Mouse (Mus musculus) lung, postnatal 25 days (tissue): Measurements from ENCODE around the gene a.
"Not testable (repeated sequence)": the region's sequence is repeated elsewhere in the genome, so short reads cannot be mapped to it uniquely, and the experiment has no call there.

Experiments
- DNase-seq: peaks from one replicate; pipeline ENCODE4 v3.0.0; 2022; ENCODE audit warnings: low spot score

The a gene

DNA sequence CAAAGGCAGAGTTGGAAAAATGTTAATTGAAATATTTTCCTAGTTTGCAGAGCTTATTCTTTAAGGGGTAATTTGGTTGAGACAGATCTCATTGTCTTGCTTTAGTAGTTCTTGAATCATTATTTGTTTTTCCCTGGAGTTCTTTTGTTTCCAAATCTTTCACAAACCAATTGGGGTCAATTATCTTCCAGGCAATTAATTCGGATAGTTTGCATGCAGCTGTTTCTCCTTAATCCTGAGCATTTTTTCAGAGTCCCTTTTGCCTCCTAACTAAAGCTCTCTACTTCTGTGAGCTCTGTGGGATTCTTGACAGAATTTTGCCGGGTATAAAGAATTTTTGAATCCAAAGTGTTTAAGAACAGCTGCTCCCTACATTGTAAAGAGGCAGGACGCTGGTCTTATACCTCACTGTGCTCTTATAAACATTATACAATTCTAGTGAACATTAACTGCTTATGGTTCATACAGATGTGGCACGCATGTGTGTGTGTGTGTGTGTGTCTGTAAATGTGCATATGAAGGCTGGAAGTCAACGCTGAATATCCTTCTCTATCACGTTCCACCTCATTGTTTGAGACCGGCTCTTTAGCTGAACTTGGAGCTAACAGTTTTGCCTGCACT, 134.3 kb downstream of the a start:
- no peak for DNase-seq

DNA sequence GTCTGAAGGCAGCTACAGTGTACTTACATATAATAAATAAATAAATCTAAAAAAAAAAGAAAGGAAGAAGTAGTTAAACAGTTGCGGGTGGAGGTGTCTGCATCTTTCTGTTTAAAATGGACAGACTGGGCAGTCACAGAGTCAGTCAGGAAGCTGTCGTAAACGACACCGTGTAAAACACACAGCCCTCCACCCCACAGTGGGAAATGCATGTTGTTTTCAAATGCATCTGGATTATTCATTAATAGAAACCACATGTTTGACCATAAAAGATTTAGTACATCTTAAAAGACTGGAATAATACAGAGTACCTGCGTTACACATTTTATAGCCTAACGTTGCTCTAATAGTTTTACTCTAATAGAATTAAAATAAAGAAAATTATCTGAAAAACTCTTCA, 135.6 kb downstream of the a start:
- DNase-seq, result no peak

DNA sequence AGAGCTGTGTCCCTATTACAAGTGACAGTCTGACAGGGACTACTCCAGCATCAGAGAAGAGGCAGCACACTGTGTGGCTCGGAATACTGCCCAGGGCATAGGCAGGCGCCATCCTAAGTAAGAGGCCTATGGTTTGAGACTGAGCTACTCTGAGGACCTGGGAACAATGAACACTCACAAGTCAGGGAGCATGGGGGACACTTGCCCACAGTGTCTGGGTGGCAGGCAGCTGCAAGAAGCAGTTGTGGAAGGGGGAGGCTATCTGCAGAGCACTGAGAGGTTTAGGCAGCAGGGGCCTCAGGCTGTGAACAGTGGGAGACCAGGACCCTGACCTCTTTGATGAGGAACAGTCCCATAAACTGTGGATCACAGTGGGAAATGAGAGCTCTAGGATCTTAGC, 137.1 kb downstream of the a start:
- DNase-seq, result no peak

DNA sequence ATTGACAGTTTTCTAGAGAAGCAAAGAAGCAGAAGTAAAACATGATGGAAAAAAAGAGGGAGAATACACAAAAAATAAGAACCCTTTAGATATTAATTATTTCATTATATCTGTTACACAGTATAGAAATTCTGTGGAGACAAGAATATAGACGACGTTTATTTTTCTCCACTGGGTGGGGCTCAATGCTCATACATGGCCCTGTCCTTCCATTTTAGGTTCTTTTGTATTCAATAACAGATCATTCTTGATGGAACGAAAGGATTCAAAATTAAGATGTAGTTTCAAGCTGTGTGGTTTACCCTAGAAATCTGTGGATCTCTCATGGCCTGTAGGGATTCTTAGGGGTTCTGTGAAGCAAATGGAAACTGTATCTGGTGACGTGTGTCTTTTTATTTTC, 142.7 kb downstream of the a start:
- DNase-seq, result no peak

DNA sequence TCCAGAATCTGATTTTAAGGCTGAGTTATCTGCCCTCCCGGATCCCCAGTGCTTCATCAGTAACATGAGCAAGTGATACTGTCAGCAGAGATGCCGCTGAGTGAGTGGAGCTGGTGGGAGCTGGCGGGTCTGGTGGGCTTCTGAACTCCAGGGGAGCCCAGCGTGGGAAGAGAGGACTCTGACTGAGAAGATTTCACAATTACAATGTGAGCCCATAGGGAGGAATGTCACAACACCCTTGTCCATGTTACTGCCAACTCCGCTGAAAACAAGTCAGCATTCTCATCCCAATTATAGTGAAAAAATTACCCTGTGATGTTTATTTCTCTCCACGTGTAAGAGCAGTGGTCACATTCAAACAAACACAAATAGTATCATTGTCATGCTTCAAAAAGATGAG, 144.9 kb downstream of the a start:
- no peak for DNase-seq

DNA sequence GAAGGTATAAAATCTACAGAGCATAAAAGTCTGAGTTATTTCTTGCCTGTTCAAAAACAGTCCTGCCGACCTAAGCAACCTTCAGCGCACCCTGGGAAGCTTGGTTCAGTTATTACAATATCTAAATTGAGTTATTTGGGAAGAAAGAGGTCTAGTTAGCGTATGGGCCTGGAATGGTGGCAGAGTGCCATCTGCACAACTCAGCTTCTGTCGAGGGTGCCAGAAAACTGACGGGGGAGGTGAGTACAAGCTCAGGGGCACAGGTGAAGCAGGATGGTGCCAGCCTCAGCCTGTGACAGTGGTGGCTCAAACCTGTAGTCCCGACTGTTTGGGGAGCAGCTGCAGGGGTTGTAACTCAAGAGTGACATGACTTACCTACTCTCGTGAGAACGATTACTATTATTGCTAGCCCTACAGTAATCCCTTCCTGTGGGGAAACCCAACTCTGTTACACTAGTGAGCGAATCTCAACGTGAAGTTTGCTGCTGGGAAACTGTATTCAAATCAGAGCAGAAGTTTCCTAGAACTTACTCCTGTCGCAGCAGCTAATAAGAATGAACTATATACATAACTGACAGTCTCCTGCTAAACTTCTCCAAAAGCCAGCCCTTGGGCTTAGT, 145.4 kb downstream of the a start:
- DNase-seq, result no peak

DNA sequence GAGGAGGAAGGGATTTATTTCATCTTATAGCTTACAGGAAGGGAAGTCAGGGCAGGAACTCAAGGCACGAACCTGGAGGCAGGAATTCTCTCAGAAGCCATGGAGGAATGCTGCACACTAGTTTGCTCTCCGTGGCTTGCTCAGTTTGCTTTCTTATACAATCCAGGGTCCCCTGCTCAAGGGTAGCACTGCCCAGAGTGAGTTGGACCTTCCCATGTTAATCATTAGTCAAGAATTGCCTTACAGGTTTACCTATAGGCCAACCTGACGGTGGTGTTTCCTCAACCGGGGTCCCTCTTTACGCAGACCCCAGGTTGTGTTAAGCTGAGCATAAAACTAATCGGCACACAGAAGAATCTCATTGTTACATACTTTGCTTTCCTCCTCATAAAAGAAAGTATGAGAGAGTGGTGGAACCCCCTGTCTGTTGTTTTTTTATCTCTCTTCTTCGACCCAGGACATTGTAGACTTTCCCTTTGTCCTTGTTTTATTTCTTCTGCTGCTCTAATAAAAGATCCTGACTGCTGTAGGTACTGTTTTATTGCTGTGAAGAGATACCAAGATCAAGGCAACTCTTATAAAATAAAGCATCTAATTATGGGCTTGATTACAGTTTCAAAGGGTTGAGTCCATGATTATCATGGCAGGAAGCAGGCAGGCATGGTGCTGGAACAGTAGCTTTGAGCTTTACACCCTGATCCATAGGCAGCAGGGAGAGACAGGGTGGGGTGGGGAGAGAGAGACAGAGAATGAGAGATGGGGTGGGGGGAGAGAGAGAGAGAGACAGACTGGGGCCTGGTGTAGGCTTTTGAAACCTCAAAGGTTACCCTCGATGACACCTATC, 146.6 kb downstream of the a start:
- DNase-seq, result no peak

DNA sequence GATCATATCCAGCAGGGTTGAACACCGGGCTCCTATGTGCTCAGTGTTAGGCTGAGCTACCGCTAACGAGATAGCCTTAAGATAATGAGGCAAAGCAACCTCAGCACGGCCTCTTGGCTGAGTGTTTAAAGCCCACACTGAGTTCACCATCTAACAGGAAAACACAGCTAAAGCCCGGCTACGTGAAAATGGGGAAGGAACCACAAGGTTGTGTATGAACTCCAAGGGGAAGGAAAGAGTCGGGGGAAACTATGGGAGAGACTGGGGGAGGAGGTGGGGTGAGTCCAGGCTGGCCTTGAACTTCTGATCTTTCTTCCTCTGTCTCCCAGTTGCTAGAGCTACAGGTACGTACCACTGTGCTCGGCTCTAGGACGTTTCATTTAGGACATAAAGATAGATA, 150.8 kb downstream of the a start:
- DNase-seq, result no peak

DNA sequence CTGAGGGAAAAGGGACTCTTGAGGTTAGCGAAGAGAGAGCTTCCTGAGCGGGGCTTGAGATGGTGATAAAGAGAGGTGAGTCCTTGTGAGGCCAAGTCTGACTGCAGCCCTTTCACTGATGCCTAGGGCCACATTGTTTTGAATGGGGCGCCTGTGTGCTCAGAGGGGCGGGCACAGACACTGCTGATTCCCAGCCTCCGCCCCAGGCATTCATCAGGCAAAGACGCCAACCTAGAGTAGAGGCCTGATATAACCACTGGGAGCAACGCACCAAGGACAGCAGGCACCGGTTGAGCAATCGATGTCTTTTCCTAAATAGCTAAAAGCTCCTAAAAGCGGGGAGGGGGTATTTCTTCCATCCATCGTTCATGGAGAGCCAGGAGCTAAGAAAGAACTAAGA, 151.3 kb downstream of the a start:
- DNase-seq, result no peak

DNA sequence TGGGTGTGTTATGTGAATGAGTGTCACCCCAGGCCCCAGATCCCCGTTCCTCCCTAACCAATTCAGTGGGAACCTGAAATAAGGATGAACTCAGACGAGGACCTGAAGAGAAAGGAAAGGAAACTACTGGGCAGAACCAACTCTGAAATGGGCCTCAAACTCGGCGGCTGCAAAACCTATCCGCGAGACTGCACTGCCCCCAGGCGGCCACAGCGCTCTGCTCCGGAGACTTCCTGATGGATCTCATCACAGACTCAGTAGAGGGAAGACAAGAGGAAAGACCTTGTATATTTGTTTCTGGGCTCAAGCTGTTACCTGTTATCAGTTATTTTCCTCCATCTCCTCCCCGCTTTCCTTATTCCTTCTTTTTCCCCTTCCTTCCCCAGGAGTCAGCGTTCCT, 151.9 kb downstream of the a start:
- peak; percentile 72 for DNase-seq

DNA sequence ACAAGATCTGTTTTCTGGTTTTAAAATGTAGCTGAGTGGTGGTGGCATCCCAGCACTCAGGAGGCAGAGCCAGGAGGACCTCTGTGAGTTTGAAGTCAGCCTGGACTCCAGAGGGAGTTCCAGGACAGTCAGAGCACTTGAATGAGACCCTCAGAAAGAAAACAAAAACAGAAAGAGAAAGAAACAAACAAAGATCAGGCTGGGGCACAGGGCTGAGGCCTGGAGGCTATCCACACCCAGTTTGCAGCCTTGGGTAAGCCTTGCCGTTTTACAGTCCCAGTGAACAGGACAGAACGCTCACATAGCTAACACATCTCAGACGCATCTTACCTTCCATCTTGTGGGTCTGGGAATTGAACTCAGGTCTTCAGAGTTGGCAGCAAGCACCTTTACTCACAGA, 155.7 kb downstream of the a start:
- no peak for DNase-seq

DNA sequence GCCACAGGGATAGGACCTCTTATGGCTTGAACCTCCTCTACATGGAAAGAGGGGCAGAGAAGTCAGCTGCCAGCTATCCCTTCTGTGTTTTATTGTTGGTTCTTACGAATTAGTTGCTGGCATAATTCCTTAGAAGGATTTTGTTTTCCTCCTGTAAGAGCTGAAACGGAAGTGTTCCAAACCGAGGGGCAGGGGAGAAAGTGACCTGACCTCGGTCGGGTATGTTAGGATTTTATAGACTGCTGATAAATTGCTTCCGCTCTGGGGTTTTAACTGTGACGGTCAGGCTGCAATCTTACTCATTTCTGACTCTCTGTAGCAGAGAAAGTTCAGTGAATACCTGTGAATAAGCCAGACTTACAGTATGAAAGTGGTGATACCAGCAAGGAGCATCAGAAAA, 158.2 kb downstream of the a start:
- DNase-seq, result no peak

DNA sequence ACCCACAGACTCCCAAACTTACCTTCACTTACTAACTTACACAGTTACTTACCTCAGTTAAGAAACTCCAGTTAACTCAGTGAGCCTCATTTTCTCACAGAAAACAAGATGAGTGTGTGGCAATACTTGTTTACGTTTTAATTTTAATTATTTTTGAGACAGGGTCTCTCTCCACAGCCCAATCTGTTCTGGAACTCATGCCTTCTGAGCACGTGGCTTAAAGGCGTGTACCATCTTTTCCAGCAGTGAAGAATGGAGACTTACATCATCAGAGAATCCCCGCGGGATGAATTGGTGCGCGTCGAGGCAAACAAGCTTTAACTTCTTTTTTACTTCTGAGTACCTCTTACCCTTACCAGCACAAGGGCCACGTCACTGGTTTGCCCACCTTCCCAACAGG, 158.7 kb downstream of the a start:
- no peak for DNase-seq

DNA sequence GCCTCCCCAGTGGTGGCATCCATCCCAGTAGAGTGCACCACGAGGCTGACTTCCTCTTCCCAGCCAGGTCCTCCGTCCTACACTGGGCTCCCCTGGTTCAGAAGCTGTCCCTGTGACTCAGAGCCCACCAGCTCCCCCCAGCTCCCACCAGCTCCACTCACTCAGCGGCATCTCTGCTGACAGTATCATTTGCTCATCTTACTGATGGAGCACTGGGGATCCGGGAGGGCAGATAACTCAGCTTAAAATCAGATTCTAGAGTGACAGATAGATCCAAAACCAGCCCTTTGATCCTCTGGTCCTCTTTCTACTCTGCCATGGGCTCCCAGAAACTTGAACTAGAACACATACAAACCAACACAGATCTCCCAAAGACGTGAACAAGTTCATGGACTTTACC, 159.4 kb downstream of the a start:
- no peak for DNase-seq

DNA sequence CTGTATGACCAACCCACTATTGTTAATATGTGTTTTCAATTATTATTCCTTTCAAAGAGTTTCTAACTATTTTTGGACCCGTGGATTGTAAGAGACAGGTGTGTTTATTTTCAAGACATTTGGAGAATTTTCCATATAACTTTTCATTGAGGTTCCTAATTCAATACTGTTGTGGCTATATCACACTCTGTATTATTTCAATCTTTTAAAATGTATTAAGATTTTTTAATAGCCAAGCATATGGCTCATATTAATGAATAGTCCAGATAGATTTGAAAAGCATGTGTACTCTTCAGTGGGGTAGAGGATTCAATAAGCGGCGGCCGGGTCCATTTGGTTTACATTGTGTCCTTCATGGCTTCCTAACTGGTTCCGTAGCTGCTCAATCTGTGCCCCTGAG, 168.3 kb downstream of the a start:
- no peak for DNase-seq

DNA sequence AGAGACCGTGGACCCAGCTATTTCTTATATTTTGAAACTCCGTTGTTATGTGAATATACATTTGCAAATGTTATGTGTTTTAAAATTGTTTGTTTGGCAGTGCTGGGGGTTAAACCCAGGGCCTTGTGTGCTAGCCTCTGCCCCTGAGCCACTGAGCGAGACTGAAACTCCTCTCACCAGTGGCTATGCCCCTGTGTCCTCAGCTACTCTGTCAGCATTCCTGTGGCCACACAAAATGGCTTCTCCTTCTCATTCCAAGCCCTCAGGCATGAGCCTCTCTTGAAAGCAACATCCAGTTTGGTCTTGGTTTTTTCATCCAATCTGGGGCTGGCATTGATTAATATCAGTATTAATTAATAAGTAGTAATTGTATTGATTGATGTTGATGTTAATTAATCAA, 168.7 kb downstream of the a start:
- no peak for DNase-seq

DNA sequence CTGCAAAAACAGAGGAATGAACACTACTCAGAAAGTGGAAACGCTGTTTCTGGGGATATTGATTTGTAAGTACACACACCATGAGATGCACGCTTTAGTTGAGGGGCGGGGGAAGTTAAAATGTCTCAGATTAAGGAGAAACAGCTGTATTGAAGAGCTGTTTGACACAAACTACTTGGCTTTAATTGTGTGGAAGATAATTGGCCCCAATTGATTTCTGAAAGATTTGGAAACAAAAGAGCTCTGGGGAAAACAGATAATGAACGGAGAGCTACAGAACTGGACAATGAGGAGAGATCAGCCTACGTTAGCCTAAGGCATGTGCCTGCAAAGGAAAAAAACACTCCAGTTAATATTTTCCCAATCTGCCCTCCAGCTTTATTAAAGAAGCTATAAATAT, 172.0 kb downstream of the a start:
- no peak for DNase-seq

DNA sequence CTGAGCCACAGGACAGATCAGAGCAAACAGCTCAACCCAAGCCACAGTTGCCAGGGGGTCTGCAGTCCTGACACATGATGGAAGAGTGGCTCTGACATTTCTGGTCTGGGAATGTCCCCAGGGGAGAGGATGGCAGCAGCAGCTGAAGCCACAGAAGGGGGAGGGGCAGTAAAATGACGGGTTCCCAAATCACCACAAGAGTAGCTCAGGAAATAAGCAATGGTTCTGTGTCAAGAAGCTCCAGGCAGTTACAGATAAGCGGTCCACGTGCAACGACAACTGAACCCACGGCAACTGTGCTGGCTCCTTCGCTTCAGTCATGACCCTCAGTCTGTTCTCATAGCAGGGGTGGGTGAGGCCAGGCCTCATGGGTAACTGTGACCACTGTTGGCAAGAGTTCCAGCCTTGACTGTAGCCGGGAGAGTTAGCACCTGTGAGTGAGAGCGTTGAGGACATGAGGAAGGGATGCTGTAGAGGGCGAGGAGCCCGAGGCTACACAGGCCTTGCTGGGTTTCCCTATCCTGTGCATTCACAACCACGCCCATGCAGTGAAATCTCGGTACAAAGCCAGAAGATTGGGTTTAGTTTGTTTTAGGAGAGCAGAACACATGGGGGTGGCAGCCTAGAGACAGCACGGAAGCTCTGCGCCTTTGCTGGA, 178.7 kb downstream of the a start:
- DNase-seq, result not testable (repeated sequence)

DNA sequence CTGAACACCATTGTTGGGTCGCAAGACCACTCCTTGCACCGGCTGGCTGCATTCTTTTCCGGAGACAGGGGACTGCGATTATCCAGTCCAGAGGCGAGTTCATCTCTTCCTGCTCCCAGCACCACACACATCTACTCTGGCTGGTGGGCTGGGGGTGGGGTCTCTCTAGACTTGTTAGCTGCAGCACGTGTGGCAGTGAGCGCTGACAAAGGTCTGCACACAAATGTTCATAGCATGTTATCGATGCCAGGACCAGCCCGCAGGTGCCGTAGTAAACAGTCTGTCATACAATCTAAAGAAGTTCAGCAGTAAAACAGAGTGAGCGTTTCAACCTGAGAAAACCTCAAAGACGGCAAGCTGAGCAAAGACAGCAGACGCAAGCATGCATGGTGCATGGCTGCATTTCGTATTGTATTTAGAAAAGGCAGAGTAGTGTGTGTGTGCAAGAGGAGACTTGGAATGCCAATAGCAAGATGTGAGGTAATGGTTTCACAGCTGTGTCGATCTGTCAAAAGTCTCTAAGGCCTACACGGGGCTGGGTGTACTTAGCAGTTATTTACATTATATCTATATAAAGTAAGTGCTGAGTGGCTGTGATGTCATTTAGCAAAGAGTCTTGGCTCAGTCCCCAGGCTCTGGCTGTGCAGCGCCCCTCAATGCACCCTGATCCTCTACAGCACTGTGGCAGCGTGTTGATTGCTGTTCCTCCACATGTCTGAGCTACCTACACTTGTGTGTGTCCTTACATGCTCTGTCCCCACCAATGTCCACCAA, 180.9 kb downstream of the a start:
- DNase-seq, result no peak

DNA sequence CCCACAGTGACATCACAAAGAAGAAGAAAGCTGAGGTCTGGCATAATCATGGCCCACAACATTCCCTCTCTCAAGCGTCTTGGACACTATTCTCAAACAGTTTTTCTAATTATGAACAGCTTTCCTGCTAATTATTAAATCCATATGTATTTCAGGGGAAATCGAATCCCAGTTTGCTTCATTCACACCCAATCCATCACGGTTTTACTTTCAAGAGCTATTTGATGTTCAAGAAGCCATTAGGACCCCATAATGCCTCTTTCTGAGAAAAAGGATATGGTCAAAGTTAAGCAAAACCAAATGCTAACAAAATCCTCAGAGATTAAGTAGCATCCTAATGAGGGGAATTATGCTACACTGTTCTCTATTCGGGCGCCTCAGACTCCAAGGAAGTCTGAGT, 181.8 kb downstream of the a start:
- no peak for DNase-seq

DNA sequence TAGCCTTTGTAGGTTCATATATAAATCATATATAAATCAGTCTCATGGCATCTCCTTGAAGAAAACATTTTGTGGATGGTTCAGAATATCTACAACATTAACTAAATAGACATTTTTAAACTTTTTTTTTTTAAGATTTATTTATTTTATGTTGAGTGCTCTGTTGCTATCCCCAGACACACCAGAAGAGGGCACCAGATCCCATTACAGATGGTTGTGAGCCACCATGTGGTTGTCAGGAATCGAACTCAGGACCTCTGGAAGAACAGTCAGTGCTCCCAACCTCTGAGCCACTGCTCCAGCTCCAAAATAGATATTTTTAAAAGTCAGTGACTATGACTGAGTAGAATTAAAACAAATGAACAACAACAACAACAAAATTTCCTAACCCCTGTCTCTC, 195.4 kb downstream of the a start:
- DNase-seq, result no peak

DNA sequence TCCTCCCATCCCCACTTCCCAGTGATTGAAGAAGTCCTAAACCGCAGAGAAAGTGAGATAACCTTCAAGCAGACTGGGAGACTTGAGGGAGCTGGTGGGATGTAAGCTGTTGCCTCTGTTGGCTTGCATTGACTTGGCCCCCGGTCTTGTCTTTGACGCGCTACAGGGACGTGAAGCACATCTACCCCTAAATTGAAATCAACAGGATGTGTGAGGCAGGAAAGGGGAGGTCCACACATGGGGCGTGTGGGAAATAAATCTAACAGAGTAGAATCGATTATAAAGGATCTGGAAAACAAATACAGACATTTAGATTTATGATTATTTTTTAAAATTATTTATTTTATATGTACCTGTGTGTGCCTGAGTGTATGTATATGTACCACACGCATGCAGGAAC, 200.2 kb downstream of the a start:
- DNase-seq, result no peak
